Mouse (Mus musculus) spleen, adult 2 months (tissue): ENCODE measurements around the gene Pdxdc1. TPM values are rescaled to one million over a fixed set of nuclear protein-coding genes. Genes with fewer than 3 reads are reported as not detected.

Experiments
- DNase-seq, 2 experiments: peaks; one replicate each; pipeline versions ENCODE4 v3.0.0 to v3.0.0-alpha.2; 2012 to 2021; ENCODE audit warnings: low spot score in 2 of 2, low read depth in 1 of 2
- H3K27ac ChIP-seq: fragments of 200-500 bp; 2 replicates; pipeline ENCODE4 v1.5.1; 2012; ENCODE audit warnings: low read length, inconsistent platforms; ENCODE audit not compliant: insufficient read depth
- H3K27me3 ChIP-seq: fragments of 200-500 bp; 2 replicates; pipeline ENCODE4 v1.6.1; 2012; ENCODE audit warnings: mild to moderate bottlenecking, moderate library complexity, low read length, inconsistent platforms; ENCODE audit not compliant: control insufficient read depth, insufficient read depth
- H3K36me3 ChIP-seq: fragments of 200-500 bp; 2 replicates; pipeline ENCODE4 v1.6.1; 2012; ENCODE audit warnings: mild to moderate bottlenecking, low read length, inconsistent platforms; ENCODE audit not compliant: control insufficient read depth, insufficient read depth
- H3K4me1 ChIP-seq: fragments of 200-500 bp; 2 replicates; pipeline ENCODE4 v1.6.1; 2011; ENCODE audit warnings: inconsistent platforms; ENCODE audit not compliant: control insufficient read depth, insufficient read depth, insufficient read length
- H3K4me3 ChIP-seq: fragments of 200-500 bp; 2 replicates; pipeline ENCODE4 v1.5.1; 2011; ENCODE audit warnings: mild to moderate bottlenecking, inconsistent platforms; ENCODE audit not compliant: insufficient read depth, insufficient read length; ENCODE audit errors: extremely low read depth
- CTCF ChIP-seq: fragments of 200-500 bp; IDR thresholded peaks from 2 replicates; pipeline ENCODE4 v1.5.1; 2011; ENCODE audit warnings: mild to moderate bottlenecking, inconsistent platforms; ENCODE audit not compliant: insufficient read depth, insufficient read length, insufficient replicate concordance; ENCODE audit errors: extremely low read depth
- POLR2A ChIP-seq: fragments of 200-500 bp; IDR thresholded peaks from 2 replicates; pipeline ENCODE4 v1.6.1; 2011; ENCODE audit warnings: low read depth, low read length, inconsistent platforms
- WGBS: fragments of 180-500 bp; shearing (Covaris S2); methylation state at CpG from one replicate; pipeline ENCODE4 v1.1.7; 2018; 5-methylcytosine and 5-hydroxymethylcytosine counted together
- polyA plus RNA-seq: library from polyadenylated mRNA; depleted of rRNA; stranded (reverse); fragments of >200 nt; gene quantifications from 2 replicates; pipeline ENCODE4 v1.2.3, GENCODE M21; 2012

Pdxdc1 gene
- polyA plus RNA-seq, 1 experiment: 34.7 TPM

DNA sequence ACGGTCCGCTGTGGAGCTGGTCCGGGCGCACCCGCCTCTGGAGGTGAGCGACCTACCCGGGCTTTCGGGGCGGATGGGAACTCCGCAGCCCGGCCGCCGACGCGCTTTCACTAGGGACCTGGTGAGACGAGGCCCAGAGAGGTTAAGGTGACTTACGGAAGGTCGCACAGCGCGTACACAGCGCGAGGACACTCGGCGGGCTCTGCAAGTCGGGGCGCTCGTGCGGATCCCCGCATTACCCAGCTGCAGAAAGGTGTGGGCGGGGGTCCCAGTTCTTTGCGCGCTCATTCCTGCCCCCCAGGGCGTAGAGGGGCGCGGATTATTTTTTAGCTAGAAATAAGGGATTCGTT lies 83.6 kb downstream of the Pdxdc1 start:
- peaks cover 5% of the 10 kb centered on the region; the same call in 1 of the 2 replicates for H3K4me1 ChIP-seq
- DNase-seq: no peak
- H3K36me3 ChIP-seq: peaks cover under 1% of the 10 kb centered on the region; the same call in 1 of the 2 replicates
- TF ChIP-seq CTCF (no peak), POLR2A (no peak)
- no peaks in the 10 kb centered on the region for H3K27me3 ChIP-seq
- peak overlapping the region; percentile 73 for H3K27ac ChIP-seq
- peak overlapping the region; percentile 81 for H3K4me3 ChIP-seq
- under 1% methylated on average over 34 of the region's 36 CpGs for WGBS

- under 1% methylated on average over 58 of the region's 58 CpGs for WGBS
- peak; percentile 93 to 95 for DNase-seq
- Histone ChIP-seq H3K27me3 (no peaks in the 10 kb centered on the region), H3K36me3 (peaks cover 2% of the 10 kb centered on the region; the same call in 1 of the 2 replicates), H3K4me3 (peak within 1 kb of the TSS; percentile 81), H3K27ac (peak within 1 kb of the TSS; percentile 98), H3K4me1 (peaks cover 5% of the 10 kb centered on the region; the same call in 1 of the 2 replicates)
- TF ChIP-seq POLR2A (peak; percentile 71), CTCF (no peak)
Measured at GRCm38 (mm10) chr16:13818560-13819393, 84.2 kb downstream of the Pdxdc1 start, which contains the start of gene Ntan1. Gene Ntan1 (plus strand): TSS chr16:13818845.

GRCm38 (mm10) chr16:13813200-13813599 lies 89.7 kb downstream of the Pdxdc1 start:
- H3K4me1 ChIP-seq: no peaks in the 10 kb centered on the region
- WGBS: 91% methylated on average over 3 of the region's 3 CpGs
- H3K4me3 ChIP-seq: no peak overlapping the region
- peaks cover 32% of the 10 kb centered on the region for H3K36me3 ChIP-seq
- TF ChIP-seq POLR2A: no peak
- TF ChIP-seq CTCF: no peak
- DNase-seq: no peak
- H3K27me3 ChIP-seq: no peaks in the 10 kb centered on the region
- H3K27ac ChIP-seq: no peak overlapping the region

DNA sequence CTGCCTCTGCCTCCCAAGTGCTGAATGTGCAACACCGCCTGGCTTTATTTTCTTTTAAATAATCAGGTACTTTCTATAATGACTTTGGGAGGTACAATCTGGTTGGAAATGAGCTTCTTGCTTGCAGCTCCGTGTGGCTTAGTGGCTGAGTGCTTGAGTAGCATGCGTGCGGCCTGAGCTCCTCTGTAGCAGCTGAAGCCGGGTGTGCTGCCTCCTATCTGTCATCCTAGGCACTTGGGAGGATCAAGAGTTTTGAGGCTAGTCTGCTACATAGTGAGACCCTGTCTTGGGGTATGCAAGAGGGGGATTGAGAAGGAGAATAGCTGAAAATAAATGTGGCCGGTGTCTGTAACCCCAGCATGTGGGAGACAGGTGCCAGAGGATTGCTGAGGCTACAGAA lies 90.8 kb downstream of the Pdxdc1 start:
- Histone ChIP-seq H3K27ac (no peak overlapping the region), H3K36me3 (peaks cover 35% of the 10 kb centered on the region), H3K4me3 (no peak overlapping the region), H3K4me1 (no peaks in the 10 kb centered on the region), H3K27me3 (no peaks in the 10 kb centered on the region)
- DNase-seq: no peak
- WGBS: 94% methylated on average over 6 of the region's 6 CpGs
- TF ChIP-seq CTCF (no peak), POLR2A (no peak)

GRCm38 (mm10) chr16:13808410-13808809 lies 94.5 kb downstream of the Pdxdc1 start:
- WGBS: 92% methylated on average over 7 of the region's 7 CpGs
- DNase-seq: no peak
- TF ChIP-seq CTCF: no peak
- TF ChIP-seq POLR2A: no peak
- Histone ChIP-seq H3K36me3 (peaks cover 52% of the 10 kb centered on the region), H3K4me3 (no peak overlapping the region), H3K27me3 (no peaks in the 10 kb centered on the region), H3K27ac (no peak overlapping the region), H3K4me1 (no peaks in the 10 kb centered on the region)

GRCm38 (mm10) chr16:13807616-13808015 lies 95.3 kb downstream of the Pdxdc1 start:
- Histone ChIP-seq H3K36me3 (peaks cover 47% of the 10 kb centered on the region), H3K4me3 (no peak overlapping the region), H3K27ac (no peak overlapping the region), H3K4me1 (no peaks in the 10 kb centered on the region), H3K27me3 (no peaks in the 10 kb centered on the region)
- 87% methylated on average over 4 of the region's 4 CpGs for WGBS
- no peak for DNase-seq
- TF ChIP-seq POLR2A (no peak), CTCF (no peak)

- no peak overlapping the region for H3K27ac ChIP-seq
- no peak for DNase-seq
- TF ChIP-seq CTCF: no peak
- TF ChIP-seq POLR2A: no peak
- 92% methylated on average over 5 of the region's 5 CpGs for WGBS
- no peaks in the 10 kb centered on the region for H3K27me3 ChIP-seq
- H3K4me3 ChIP-seq: no peak overlapping the region
- H3K4me1 ChIP-seq: no peaks in the 10 kb centered on the region
- H3K36me3 ChIP-seq: peaks cover 40% of the 10 kb centered on the region
Measured at GRCm38 (mm10) chr16:13804666-13805065, 98.3 kb downstream of the Pdxdc1 start.
